Mouse (Mus musculus) midbrain, embryonic 15.5 days (tissue): ENCODE measurements at regions not wholly inside any gene's neighbourhood (a gene's known extent, or its start where the extent isn't known, plus 50 kb on each side); places are given as distances from the start of the nearest gene placed in this dataset.
A peak's percentile ranks its signal among the peaks of the same experiment; 100 is the strongest.

Experiments used
- ATAC-seq: fragments of 200-750 bp; cut with Nextera tagmentation; replicated peaks from 2 replicates; pipeline ENCODE4 v1.8.0; 2017; ENCODE audit warnings: moderate TSS enrichment
- H3K27ac ChIP-seq: fragments of 300-500 bp; sonication (generic); 2 replicates; pipeline ENCODE4 v1.5.1; 2015; ENCODE audit warnings: mild to moderate bottlenecking, inconsistent platforms
- H3K27me3 ChIP-seq: fragments of 300-500 bp; sonication (generic); replicated peaks from 2 replicates; pipeline ENCODE4 v1.6.1; 2015; ENCODE audit warnings: inconsistent platforms
- H3K36me3 ChIP-seq: fragments of 300-500 bp; sonication (generic); replicated peaks from 2 replicates; pipeline ENCODE4 v1.6.1; 2015; ENCODE audit warnings: inconsistent platforms
- H3K4me1 ChIP-seq: fragments of 300-500 bp; sonication (generic); 2 replicates; pipeline ENCODE4 v1.6.1; 2015; ENCODE audit warnings: inconsistent platforms
- H3K4me2 ChIP-seq: fragments of 300-500 bp; sonication (generic); 2 replicates; pipeline ENCODE4 v1.6.1; 2015; ENCODE audit warnings: inconsistent platforms, mild to moderate bottlenecking, moderate library complexity
- H3K4me3 ChIP-seq: fragments of 300-500 bp; sonication (generic); 2 replicates; pipeline ENCODE4 v1.5.1; 2015; ENCODE audit warnings: mild to moderate bottlenecking, inconsistent platforms
- H3K9ac ChIP-seq: fragments of 300-500 bp; sonication (generic); 2 replicates; pipeline ENCODE4 v1.6.1; 2015; ENCODE audit warnings: mild to moderate bottlenecking, inconsistent platforms
- H3K9me3 ChIP-seq: fragments of 300-500 bp; sonication (generic); 2 replicates; pipeline ENCODE4 v1.6.1; 2016; ENCODE audit warnings: inconsistent platforms
- WGBS: fragments of 180-500 bp; shearing (Covaris S2); methylation state at CpG from one replicate; pipeline ENCODE4 v1.1.7; 2015; ENCODE audit warnings: mixed read lengths; 5-methylcytosine and 5-hydroxymethylcytosine counted together

GRCm38 (mm10) chr4:26273754-26274153 is 72.9 kb downstream of the Manea start:
- no peaks in the 10 kb centered on the region for H3K4me1 ChIP-seq
- no peak overlapping the region for H3K9ac ChIP-seq
- no peaks in the 10 kb centered on the region for H3K9me3 ChIP-seq
- no peak overlapping the region for H3K27ac ChIP-seq
- H3K4me2 ChIP-seq: no peak overlapping the region
- no peaks in the 10 kb centered on the region for H3K36me3 ChIP-seq
- H3K4me3 ChIP-seq: no peak overlapping the region
- ATAC-seq: no peak
- no peaks in the 10 kb centered on the region for H3K27me3 ChIP-seq

- H3K36me3 ChIP-seq: no peaks in the 10 kb centered on the region
- H3K27me3 ChIP-seq: no peaks in the 10 kb centered on the region
- H3K4me2 ChIP-seq: no peak overlapping the region
- 79% methylated on average over 1 of the region's 1 CpGs for WGBS
- H3K4me1 ChIP-seq: no peaks in the 10 kb centered on the region
- H3K9ac ChIP-seq: no peak overlapping the region
- no peak overlapping the region for H3K27ac ChIP-seq
- no peaks in the 10 kb centered on the region for H3K9me3 ChIP-seq
- no peak overlapping the region for H3K4me3 ChIP-seq
- ATAC-seq: no peak
Measured at GRCm38 (mm10) chr4:26259230-26260029, 87.3 kb downstream of the Manea start.

GRCm38 (mm10) chr4:26255889-26256288 is 90.8 kb downstream of the Manea start:
- Histone ChIP-seq H3K27me3 (no peaks in the 10 kb centered on the region), H3K4me1 (no peaks in the 10 kb centered on the region), H3K36me3 (no peaks in the 10 kb centered on the region), H3K27ac (no peak overlapping the region), H3K4me2 (no peak overlapping the region), H3K9ac (no peak overlapping the region), H3K9me3 (no peaks in the 10 kb centered on the region), H3K4me3 (no peak overlapping the region)
- WGBS: 46% methylated on average over 3 of the region's 3 CpGs
- ATAC-seq: no peak

- no peaks in the 10 kb centered on the region for H3K36me3 ChIP-seq
- WGBS: 67% methylated on average over 13 of the region's 13 CpGs
Measured at GRCm38 (mm10) chr4:26247925-26248856, 98.5 kb downstream of the Manea start.

GRCm38 (mm10) chr4:26223267-26223666 is 123.4 kb downstream of the Manea start:
- no peaks in the 10 kb centered on the region for H3K27me3 ChIP-seq
- H3K9ac ChIP-seq: no peak overlapping the region
- no peaks in the 10 kb centered on the region for H3K4me1 ChIP-seq
- H3K4me2 ChIP-seq: no peak overlapping the region
- no peak for ATAC-seq
- H3K27ac ChIP-seq: no peak overlapping the region
- H3K36me3 ChIP-seq: no peaks in the 10 kb centered on the region
- H3K9me3 ChIP-seq: no peaks in the 10 kb centered on the region
- H3K4me3 ChIP-seq: no peak overlapping the region
- 80% methylated on average over 1 of the region's 1 CpGs for WGBS

More at GRCm38 (mm10) chr4:26247925-26248856, 98.5 kb downstream of the Manea start:
- Histone ChIP-seq H3K27ac (no peak overlapping the region), H3K4me2 (no peak overlapping the region), H3K9ac (no peak overlapping the region), H3K4me3 (no peak overlapping the region), H3K9me3 (no peaks in the 10 kb centered on the region), H3K27me3 (no peaks in the 10 kb centered on the region), H3K4me1 (no peaks in the 10 kb centered on the region)
- peak; percentile 90 for ATAC-seq
